Mouse (Mus musculus) natural killer cell, adult 2 months (primary cell): ENCODE data around the gene Mycbpap.

Experiments
- DNase-seq, 2 experiments: peaks; one replicate each; pipeline ENCODE4 v3.0.0; 2022; ENCODE audit warnings: low spot score in 2 of 2

Mycbpap gene

GRCm38 (mm10) chr11:94521219-94521843 is at the start of gene Mycbpap:
Gene Mycbpap, minus strand, starts transcription at chr11:94521742.
- peak; percentile 75 to 88 for DNase-seq

- no peak for DNase-seq
Measured at GRCm38 (mm10) chr11:94570612-94571011, 49.1 kb upstream of the Mycbpap start.

GRCm38 (mm10) chr11:94567326-94567725 is 45.8 kb upstream of the Mycbpap start:
- no peak for DNase-seq

- DNase-seq: no peak
Measured at GRCm38 (mm10) chr11:94566534-94566933, 45.0 kb upstream of the Mycbpap start.

GRCm38 (mm10) chr11:94565151-94565479 is 43.6 kb upstream of the Mycbpap start:
- DNase-seq: peak in 1 of 2 experiments; percentile 32

- DNase-seq: peak; percentile 72
Measured at GRCm38 (mm10) chr11:94564437-94565150, 43.1 kb upstream of the Mycbpap start, which contains the start of gene Chad. Gene Chad, plus strand, starts transcription at chr11:94565047.

- DNase-seq: peak; percentile 39 to 55
Measured at GRCm38 (mm10) chr11:94563821-94564220, 42.3 kb upstream of the Mycbpap start.

GRCm38 (mm10) chr11:94563383-94563782 is 41.8 kb upstream of the Mycbpap start:
- DNase-seq: no peak

- no peak for DNase-seq
Measured at GRCm38 (mm10) chr11:94558226-94558625, 36.7 kb upstream of the Mycbpap start.

- DNase-seq: no peak
Measured at GRCm38 (mm10) chr11:94550442-94550744, 28.9 kb upstream of the Mycbpap start.

- no peak for DNase-seq
Measured at GRCm38 (mm10) chr11:94549691-94550441, 28.3 kb upstream of the Mycbpap start.

- peak; percentile 94 to 96 for DNase-seq
Measured at GRCm38 (mm10) chr11:94548888-94549690, 27.5 kb upstream of the Mycbpap start, which contains the start of gene Rsad1. Gene Rsad1, minus strand, starts transcription at chr11:94549255.

GRCm38 (mm10) chr11:94548041-94548784 is 26.7 kb upstream of the Mycbpap start:
- no peak for DNase-seq

GRCm38 (mm10) chr11:94547271-94547670 is 25.7 kb upstream of the Mycbpap start:
- DNase-seq: no peak

- DNase-seq: no peak
Measured at GRCm38 (mm10) chr11:94546381-94546780, 24.8 kb upstream of the Mycbpap start.

- no peak for DNase-seq
Measured at GRCm38 (mm10) chr11:94544422-94544821, 22.9 kb upstream of the Mycbpap start.

- peak; percentile 76 to 77 for DNase-seq
Measured at GRCm38 (mm10) chr11:94543932-94544331, 22.4 kb upstream of the Mycbpap start.

GRCm38 (mm10) chr11:94543344-94543743 is 21.8 kb upstream of the Mycbpap start:
- DNase-seq: no peak

- no peak for DNase-seq
Measured at GRCm38 (mm10) chr11:94542400-94542799, 20.9 kb upstream of the Mycbpap start.

- DNase-seq: no peak
Measured at GRCm38 (mm10) chr11:94539761-94540160, 18.2 kb upstream of the Mycbpap start.

- DNase-seq: no peak
Measured at GRCm38 (mm10) chr11:94538733-94539292, 17.3 kb upstream of the Mycbpap start.
